Mouse (Mus musculus): ENCODE data around the gene Birc5. TPM values are rescaled to one million over a fixed set of nuclear protein-coding genes. Genes with fewer than 3 reads are reported as not detected.

Gene Birc5
- total and polyA plus RNA-seq, 2 experiments, result 0.65 to 0.82 TPM

DNA sequence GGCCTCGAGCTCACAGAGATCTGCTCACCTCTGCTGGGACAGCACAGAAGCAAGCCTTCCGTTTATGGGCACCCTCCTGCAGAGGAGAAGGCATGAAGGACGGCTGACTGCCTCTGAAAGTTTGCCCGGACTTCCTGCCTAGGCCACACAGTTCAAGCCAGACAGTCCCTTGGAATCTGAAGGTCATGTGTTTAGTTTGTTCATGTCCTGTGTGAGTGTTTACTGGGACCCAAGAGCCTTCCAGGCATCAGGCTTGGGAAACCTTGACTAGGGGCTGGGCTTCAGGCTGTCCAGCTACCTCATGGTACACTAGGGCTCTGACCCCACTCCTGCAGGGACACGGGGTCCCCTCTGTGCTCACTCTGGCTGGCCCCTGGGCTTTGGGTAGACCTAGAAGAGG, 36.9 kb downstream of the Birc5 start:
- no peaks in the 10 kb centered on the region for H3K36me3 ChIP-seq (ENCODE audit: control insufficient read depth, insufficient read depth, low read length)
- TF ChIP-seq CTCF (IDR thresholded peaks at IDR 0.05; ENCODE audit: low read depth, low read length) (no peak), POLR2A (IDR thresholded peaks at IDR 0.05; ENCODE audit: extremely low read depth, insufficient read depth, low read length) (no peak)
- H3K79me2 ChIP-seq (ENCODE audit: control insufficient read depth, insufficient read depth, low read length), result no peaks in the 10 kb centered on the region
- no peaks in the 10 kb centered on the region for H3K27me3 ChIP-seq (ENCODE audit: control insufficient read depth, insufficient read depth, low read length)
- WGBS, result 44% methylated on average over 5 of the region's 5 CpGs
- peak; percentile 19 for DNase-seq (ENCODE audit: extremely low read depth, low read depth, low spot score)
- H3K9ac ChIP-seq (ENCODE audit: low read depth, low read length), result no peak overlapping the region
- H3K4me3 ChIP-seq (ENCODE audit: insufficient read depth, low read depth, low read length), result no peak overlapping the region
- H3K27ac ChIP-seq (replicated peaks; ENCODE audit: insufficient read depth, low read depth, low read length), result peak overlapping the region; percentile 40; the same call in 1 of the 2 replicates
- peaks cover 4% of the 10 kb centered on the region; the same call in 1 of the 2 replicates for H3K4me1 ChIP-seq (ENCODE audit: control insufficient read depth, insufficient read depth, low read length)

DNA sequence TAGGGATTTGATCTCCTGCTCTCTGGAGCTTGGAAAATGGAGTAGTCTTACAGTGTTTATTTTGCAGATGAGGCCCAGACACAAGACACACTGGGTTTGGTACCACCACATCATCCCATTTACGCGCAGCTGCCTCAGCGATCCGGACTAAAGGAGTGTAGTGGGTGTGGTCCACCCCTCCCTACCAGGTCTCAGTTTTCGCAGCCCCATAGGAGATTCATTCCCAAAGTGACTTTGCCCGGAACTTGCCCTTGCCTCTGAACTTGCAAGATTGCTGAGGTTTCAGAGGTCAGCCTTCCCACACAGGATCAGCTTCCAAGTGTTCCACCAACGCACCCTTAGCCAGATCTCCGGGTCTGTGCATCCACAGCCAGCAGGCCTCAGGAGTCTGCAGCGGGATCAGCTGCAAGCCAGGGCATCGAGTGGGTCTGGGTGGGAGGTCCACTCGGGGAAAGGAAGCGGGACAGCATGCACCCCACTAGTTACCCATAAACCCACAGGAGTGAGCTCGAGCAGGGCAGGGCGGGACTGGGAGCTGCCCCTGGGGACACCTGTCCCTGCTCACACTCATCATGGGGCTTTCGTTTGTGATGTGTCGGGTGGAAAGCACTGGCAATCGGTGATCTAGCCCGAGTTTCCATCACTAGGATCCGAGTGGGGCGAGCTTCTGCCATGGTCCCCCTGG, 39.3 kb downstream of the Birc5 start:
- no peak overlapping the region for H3K4me3 ChIP-seq (ENCODE audit: insufficient read depth, low read depth, low read length)
- no peak for DNase-seq (ENCODE audit: extremely low read depth, low read depth, low spot score)
- no peak overlapping the region for H3K27ac ChIP-seq (replicated peaks; ENCODE audit: insufficient read depth, low read depth, low read length)
- TF ChIP-seq POLR2A (IDR thresholded peaks at IDR 0.05; ENCODE audit: extremely low read depth, insufficient read depth, low read length) (no peak), CTCF (IDR thresholded peaks at IDR 0.05; ENCODE audit: low read depth, low read length) (no peak)
- H3K36me3 ChIP-seq (ENCODE audit: control insufficient read depth, insufficient read depth, low read length), result no peaks in the 10 kb centered on the region
- no peaks in the 10 kb centered on the region for H3K27me3 ChIP-seq (ENCODE audit: control insufficient read depth, insufficient read depth, low read length)
- H3K79me2 ChIP-seq (ENCODE audit: control insufficient read depth, insufficient read depth, low read length), result no peaks in the 10 kb centered on the region
- H3K4me1 ChIP-seq (ENCODE audit: control insufficient read depth, insufficient read depth, low read length), result peaks cover 2% of the 10 kb centered on the region; the same call in 1 of the 2 replicates
- no peak overlapping the region for H3K9ac ChIP-seq (ENCODE audit: low read depth, low read length)
- WGBS, result 69% methylated on average over 20 of the region's 20 CpGs

DNA sequence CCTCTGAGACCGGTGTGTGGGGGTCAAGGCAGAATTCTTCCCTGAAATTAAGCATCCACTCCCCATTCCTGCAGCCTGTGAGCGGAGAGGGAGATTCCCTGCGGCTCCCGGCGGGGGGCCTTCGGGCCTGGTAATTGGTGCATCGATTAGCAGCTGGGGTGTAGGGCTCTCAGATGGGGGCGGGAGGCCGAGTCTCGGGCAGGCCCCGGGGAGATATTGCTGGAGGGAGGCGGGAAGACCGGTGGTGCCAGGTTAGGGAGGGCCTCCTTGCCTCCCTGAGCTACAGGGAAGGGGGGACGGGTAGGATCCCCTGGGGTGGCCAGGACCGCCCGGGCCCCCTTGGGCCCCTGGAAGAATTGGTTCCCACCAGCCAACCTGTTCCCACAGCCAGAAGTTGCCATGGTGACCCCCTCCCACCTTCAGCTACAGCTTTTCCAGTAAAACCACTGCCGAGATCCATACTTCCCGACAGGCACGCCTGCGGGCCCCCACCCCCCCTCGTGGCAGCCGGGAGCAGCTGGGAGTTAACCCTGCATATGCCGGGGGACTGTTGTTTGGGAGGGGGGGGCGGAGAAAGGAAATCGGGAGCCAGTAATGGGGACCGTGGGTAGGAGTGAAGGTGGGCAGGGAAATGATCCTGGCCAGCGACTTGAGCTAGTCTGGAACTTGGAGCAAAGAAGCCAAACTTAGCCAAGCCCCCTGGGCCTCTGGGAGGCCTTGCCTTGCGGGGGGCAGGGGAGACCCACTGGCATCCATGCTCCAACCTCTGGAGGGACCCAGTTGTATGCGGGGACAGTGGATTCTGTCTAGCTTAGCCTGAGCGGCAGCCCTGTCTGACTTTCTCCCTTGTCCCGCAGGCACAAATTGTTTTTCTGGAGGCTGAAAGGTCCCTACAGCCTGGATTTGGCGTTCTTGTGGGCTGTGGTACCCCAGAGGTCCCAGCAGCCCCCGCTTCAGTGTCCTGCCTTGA, 40.1 kb downstream of the Birc5 start:
- H3K4me1 ChIP-seq (ENCODE audit: control insufficient read depth, insufficient read depth, low read length), result peaks cover 2% of the 10 kb centered on the region; the same call in 1 of the 2 replicates
- H3K36me3 ChIP-seq (ENCODE audit: control insufficient read depth, insufficient read depth, low read length), result no peaks in the 10 kb centered on the region
- no peaks in the 10 kb centered on the region for H3K27me3 ChIP-seq (ENCODE audit: control insufficient read depth, insufficient read depth, low read length)
- no peaks in the 10 kb centered on the region for H3K79me2 ChIP-seq (ENCODE audit: control insufficient read depth, insufficient read depth, low read length)
- TF ChIP-seq POLR2A (IDR thresholded peaks at IDR 0.05; ENCODE audit: extremely low read depth, insufficient read depth, low read length) (no peak), CTCF (IDR thresholded peaks at IDR 0.05; ENCODE audit: low read depth, low read length) (no peak)
- no peak overlapping the region for H3K27ac ChIP-seq (replicated peaks; ENCODE audit: insufficient read depth, low read depth, low read length)
- no peak overlapping the region for H3K9ac ChIP-seq (ENCODE audit: low read depth, low read length)
- no peak overlapping the region for H3K4me3 ChIP-seq (ENCODE audit: insufficient read depth, low read depth, low read length)
- WGBS, result 37% methylated on average over 33 of the region's 33 CpGs
- no peak for DNase-seq (ENCODE audit: extremely low read depth, low read depth, low spot score)

DNA sequence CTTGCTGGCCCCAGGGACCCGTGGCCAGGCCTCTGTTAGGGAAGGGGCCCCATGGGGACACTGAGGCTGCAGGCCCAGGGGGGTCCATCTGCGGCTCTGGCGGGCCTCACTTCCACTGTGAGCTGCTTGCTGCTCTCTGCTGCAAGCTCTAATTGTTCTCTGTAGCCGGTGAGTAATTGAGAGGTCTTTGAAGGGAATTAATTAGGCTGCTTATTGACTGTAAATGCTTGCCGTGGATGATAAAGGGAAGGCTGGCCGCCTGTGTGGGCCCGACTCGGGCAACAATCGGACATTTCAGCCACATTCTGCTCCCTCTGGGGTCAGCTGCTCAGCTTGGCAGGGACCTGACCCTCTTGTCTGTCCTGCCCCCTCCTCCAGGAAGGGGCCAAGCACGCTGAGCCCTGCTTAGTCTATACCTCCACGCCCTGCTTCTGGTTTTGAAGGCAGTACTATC, 40.9 kb downstream of the Birc5 start:
- no peak overlapping the region for H3K27ac ChIP-seq (replicated peaks; ENCODE audit: insufficient read depth, low read depth, low read length)
- H3K4me3 ChIP-seq (ENCODE audit: insufficient read depth, low read depth, low read length), result no peak overlapping the region
- DNase-seq (ENCODE audit: extremely low read depth, low read depth, low spot score), result no peak
- TF ChIP-seq POLR2A (IDR thresholded peaks at IDR 0.05; ENCODE audit: extremely low read depth, insufficient read depth, low read length) (no peak), CTCF (IDR thresholded peaks at IDR 0.05; ENCODE audit: low read depth, low read length) (no peak)
- H3K4me1 ChIP-seq (ENCODE audit: control insufficient read depth, insufficient read depth, low read length), result peaks cover 2% of the 10 kb centered on the region; the same call in 1 of the 2 replicates
- WGBS, result 62% methylated on average over 11 of the region's 11 CpGs
- no peaks in the 10 kb centered on the region for H3K36me3 ChIP-seq (ENCODE audit: control insufficient read depth, insufficient read depth, low read length)
- H3K79me2 ChIP-seq (ENCODE audit: control insufficient read depth, insufficient read depth, low read length), result no peaks in the 10 kb centered on the region
- no peaks in the 10 kb centered on the region for H3K27me3 ChIP-seq (ENCODE audit: control insufficient read depth, insufficient read depth, low read length)
- no peak overlapping the region for H3K9ac ChIP-seq (ENCODE audit: low read depth, low read length)

DNA sequence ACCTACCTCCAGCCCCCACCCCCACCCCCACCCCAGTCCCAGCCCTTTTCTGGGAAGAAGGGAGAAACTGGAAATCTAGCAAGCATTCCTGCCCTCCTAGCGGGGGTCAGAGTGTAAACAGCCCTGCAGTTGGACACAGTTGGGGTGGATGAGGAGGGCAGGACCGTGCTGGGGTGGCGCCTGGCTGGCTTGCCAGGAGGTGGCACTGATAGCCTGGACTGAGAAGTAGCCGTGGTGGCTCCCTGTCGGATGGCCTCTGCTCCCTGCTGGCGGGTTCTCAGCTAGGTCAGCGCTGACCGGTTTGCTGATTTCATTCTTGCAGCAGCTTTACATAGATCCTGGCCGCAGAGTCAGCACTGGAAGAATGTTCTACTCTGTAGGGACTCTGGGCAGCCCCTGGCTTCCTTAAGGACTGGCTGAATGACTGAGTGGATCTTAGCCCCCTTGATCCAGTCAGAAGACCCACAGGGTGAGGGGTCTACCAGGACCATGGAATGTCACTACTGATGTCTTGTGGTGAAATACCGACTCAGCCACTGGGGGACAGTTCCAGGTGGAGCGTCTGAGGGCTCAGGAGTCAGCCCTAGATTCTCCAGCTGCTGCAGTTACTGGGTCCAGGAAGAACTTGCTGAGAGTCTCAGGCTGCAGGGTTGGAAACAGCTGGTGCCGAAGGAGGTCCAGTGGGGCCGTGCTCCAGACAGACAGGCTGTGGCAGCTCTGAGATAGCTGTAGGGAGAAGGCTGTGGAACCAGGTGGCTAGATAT, 41.6 kb downstream of the Birc5 start:
- no peak overlapping the region for H3K4me3 ChIP-seq (ENCODE audit: insufficient read depth, low read depth, low read length)
- H3K4me1 ChIP-seq (ENCODE audit: control insufficient read depth, insufficient read depth, low read length), result peaks cover 2% of the 10 kb centered on the region; the same call in 1 of the 2 replicates
- no peaks in the 10 kb centered on the region for H3K36me3 ChIP-seq (ENCODE audit: control insufficient read depth, insufficient read depth, low read length)
- no peak overlapping the region for H3K27ac ChIP-seq (replicated peaks; ENCODE audit: insufficient read depth, low read depth, low read length)
- DNase-seq (ENCODE audit: extremely low read depth, low read depth, low spot score), result peak; percentile 40
- TF ChIP-seq POLR2A (IDR thresholded peaks at IDR 0.05; ENCODE audit: extremely low read depth, insufficient read depth, low read length) (no peak), CTCF (IDR thresholded peaks at IDR 0.05; ENCODE audit: low read depth, low read length) (peak; percentile 75)
- 25% methylated on average over 13 of the region's 13 CpGs for WGBS
- H3K27me3 ChIP-seq (ENCODE audit: control insufficient read depth, insufficient read depth, low read length), result no peaks in the 10 kb centered on the region
- no peaks in the 10 kb centered on the region for H3K79me2 ChIP-seq (ENCODE audit: control insufficient read depth, insufficient read depth, low read length)
- H3K9ac ChIP-seq (ENCODE audit: low read depth, low read length), result no peak overlapping the region

Measured in liver, adult 2 months (tissue).